Mouse (Mus musculus): ENCODE data around the gene Scnm1.
A peak's percentile ranks its signal among the peaks of the same experiment; 100 is the strongest.

Scnm1 gene

GRCm38 (mm10) chr3:95133680-95134101, at the start of gene Scnm1, which contains the start of gene Lysmd1:
TSS of gene Scnm1 (minus strand) at chr3:95134011.
TSS of gene Lysmd1 (plus strand) at chr3:95134088.
- no peak for DNase-seq (ENCODE audit: low spot score)

GRCm38 (mm10) chr3:95181841-95182240, 48.0 kb upstream of the Scnm1 start:
- DNase-seq (ENCODE audit: low spot score): no peak

- no peak for DNase-seq (ENCODE audit: low spot score)
Measured at GRCm38 (mm10) chr3:95179890-95180289, 46.1 kb upstream of the Scnm1 start.

- no peak for DNase-seq (ENCODE audit: low spot score)
Measured at GRCm38 (mm10) chr3:95178948-95179347, 45.1 kb upstream of the Scnm1 start.

GRCm38 (mm10) chr3:95177583-95177982, 43.8 kb upstream of the Scnm1 start:
- no peak for DNase-seq (ENCODE audit: low spot score)

- no peak for DNase-seq (ENCODE audit: low spot score)
Measured at GRCm38 (mm10) chr3:95176500-95176899, 42.7 kb upstream of the Scnm1 start.

- peak; percentile 64 for DNase-seq (ENCODE audit: low spot score)
Measured at GRCm38 (mm10) chr3:95174011-95174592, 40.3 kb upstream of the Scnm1 start.

DNA sequence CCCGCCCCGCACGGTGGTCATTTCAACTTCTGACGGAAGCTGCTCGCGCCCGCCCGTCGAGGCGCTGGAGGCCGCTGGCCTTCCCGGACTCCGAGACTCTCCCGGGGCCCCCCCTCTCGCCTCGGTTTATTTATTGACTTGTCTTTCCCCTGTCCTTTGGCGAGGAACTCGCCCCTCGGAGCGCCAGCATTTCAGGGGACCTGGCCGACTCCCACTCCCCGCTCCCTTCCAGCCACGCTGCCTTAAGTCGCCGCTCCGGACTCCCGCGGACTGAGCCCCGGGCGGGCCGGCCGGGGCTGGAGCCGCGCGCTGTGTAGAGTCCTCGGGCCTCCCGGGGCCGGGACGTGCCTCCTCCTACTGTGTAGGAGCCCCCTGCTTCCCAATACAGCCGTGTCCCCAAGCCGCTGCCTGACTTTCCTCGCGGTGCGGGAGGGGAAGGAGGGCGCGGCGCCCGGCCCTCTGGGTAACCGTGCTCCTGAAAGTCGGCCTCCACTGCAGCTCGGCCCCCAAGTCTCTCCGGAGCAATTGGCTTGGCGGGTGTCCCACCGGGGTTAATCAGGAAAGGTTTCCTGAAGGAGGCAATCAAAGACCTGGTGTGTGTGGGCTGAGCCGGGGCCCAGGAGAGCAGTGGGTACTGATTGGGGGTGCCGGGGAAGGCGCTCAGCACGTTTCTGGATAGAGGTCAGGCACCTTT, 39.6 kb upstream of the Scnm1 start:
- DNase-seq (ENCODE audit: low spot score): no peak

DNA sequence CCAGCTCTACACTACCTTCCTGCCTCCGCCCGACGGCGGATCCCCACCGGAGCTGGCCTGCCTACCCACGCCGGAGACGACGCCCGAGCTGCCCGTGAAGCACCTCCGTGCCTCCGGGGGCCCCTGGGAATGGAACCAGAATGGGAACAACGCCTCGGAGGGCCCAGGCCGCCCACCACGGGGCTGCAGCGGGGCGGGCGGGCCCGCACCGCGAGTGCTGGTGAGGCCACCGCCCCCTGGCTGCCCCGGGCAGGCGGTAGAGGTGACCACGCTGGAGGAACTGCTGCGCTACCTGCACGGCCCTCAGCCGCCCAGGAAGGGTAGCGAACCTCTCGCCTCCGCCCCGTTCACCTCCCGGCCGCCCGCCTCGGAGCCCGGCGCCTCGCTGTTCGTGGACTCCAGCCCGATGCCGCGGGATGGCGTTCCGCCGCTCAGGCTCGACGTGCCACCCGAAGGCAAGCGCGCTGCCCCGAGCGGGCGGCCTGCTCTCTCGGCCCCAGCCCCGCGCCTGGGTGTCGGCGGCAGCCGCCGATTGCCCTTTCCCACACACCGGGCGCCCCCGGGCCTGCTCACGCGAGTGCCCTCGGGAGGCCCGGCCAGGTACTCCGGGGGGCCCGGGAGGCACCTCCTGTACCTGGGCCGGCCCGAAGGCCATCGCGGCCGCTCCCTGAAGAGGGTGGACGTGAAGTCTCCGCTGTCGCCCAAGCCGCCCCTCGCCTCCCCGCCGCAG, 38.9 kb upstream of the Scnm1 start:
- no peak for DNase-seq (ENCODE audit: low spot score)

GRCm38 (mm10) chr3:95171105-95171504, 37.3 kb upstream of the Scnm1 start:
- no peak for DNase-seq (ENCODE audit: low spot score)

DNA sequence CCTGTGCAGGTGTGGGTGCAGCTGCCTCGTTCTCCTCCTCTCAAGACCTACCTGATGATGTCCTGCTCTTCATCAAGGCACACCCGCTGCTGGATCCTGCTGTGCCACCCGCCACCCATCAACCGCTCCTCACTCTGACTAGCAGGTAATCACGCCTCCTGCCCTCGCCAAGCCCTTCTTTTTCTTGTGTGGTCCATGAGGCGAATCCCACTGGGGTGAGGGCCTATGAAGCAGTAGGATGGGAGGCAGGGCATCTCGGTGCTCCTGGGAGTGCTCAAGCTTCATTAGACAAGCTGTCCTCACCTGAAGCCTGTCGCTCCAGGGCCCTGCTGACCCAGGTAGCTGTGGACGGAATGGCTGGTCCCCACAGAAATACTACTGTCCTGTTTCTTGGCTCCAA, 36.2 kb upstream of the Scnm1 start:
- DNase-seq (ENCODE audit: low spot score): no peak

DNA sequence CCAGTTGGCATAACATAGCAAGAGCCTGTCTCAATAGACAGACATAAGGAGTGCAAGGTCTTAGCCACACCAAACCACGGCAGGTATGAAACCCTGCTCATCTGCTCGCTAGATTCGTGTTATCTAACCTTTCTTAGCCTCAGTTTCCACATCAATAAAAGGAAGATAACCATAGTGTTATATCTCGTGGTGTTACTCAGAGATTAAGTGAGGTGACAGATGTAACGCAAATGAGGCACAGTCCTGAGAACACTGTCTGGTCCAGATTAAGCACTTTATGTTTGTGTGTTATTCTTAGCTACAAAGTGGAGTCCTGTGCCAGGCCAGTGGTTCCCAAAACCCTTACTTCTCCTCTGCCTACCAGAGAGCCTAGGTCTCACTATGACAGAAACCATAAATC, 31.0 kb upstream of the Scnm1 start:
- DNase-seq (ENCODE audit: low spot score): no peak

GRCm38 (mm10) chr3:95164256-95164550, 30.4 kb upstream of the Scnm1 start:
- DNase-seq (ENCODE audit: low spot score): no peak

GRCm38 (mm10) chr3:95163419-95164255, 29.8 kb upstream of the Scnm1 start:
- no peak for DNase-seq (ENCODE audit: low spot score)

- DNase-seq (ENCODE audit: low spot score): no peak
Measured at GRCm38 (mm10) chr3:95162345-95162628, 28.5 kb upstream of the Scnm1 start.

GRCm38 (mm10) chr3:95161618-95162344, 28.0 kb upstream of the Scnm1 start:
- DNase-seq (ENCODE audit: low spot score): no peak

GRCm38 (mm10) chr3:95161041-95161551, 27.3 kb upstream of the Scnm1 start:
- DNase-seq (ENCODE audit: low spot score): no peak

GRCm38 (mm10) chr3:95159987-95160963, 26.5 kb upstream of the Scnm1 start, which contains the start of gene Sema6c:
TSS of gene Sema6c (plus strand) at chr3:95160457.
- DNase-seq (ENCODE audit: low spot score): peak; percentile 52

GRCm38 (mm10) chr3:95159511-95159986, 25.7 kb upstream of the Scnm1 start:
- no peak for DNase-seq (ENCODE audit: low spot score)

DNA sequence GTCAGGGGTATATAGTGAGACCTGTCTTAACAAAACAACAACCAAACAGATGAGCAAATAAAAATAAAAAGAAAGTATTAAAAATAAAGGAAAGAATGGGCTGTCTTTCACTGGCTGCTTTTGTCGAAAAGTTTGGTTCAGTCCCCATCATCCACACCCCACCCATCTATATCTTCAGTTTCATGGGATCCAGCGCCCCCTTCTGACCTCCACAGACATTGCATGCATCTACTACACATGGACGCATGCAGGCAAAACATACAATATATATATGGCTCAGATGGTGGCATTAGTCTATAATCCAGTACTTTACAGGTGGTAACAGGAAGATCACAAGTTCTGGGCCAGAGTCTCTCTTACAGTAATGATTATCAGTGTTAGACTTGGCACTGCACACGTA, 20.1 kb upstream of the Scnm1 start:
- no peak for DNase-seq (ENCODE audit: low spot score)

All from urinary bladder, postnatal 10 days (tissue).